Mouse (Mus musculus): ENCODE measurements around the gene Cnmd. TPM values are rescaled to one million over a fixed set of nuclear protein-coding genes. Genes with fewer than 3 reads are reported as not detected.

Cnmd gene
- total RNA-seq (2014; fragmentation: Nextera tagmentation) (not detected in 2 replicates), total RNA-seq (2017) (not detected in 2 replicates)

GRCm38 (mm10) chr14:79662001-79662400 lies at the start of gene Cnmd:
Cnmd (minus strand) TSS chr14:79662170.
- no peak for ATAC-seq (replicated peaks; ENCODE audit: poor library complexity, severe bottlenecking)

- no peak for ATAC-seq (replicated peaks; ENCODE audit: poor library complexity, severe bottlenecking)
These were observed 49.3 kb upstream of the Cnmd start for GRCm38 (mm10) chr14:79711301-79711700.

DNA sequence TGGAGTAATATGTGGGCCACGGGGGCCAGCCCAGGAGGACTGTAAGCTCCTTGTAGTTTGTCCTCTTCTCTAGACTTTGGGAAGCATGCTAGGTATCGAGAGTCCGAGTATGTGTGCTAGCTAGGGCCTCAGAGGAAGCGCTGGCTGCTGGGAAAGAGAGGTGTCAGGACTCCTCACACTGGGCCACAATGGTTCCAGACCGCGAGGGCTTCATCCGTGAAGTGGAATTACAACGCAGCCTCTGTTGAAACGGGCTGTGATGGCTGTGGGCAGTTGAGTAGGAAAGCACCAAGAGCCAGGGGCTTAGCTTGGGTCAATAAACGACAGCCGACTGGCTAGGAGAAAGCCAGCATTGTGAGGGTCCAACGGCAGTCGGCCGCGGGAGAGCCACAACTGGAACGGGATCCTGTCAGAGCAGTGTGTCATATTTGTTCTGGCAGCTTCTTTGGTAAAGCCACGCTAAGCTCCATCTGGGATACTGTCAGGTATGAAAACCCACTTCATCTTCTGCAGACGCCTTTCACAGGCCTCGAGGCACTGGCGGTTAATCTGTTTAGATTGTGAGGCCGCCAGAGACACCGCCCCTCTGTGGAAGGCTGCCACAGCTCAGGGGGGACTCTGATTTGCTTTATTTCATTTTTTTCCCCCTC lies 41.7 kb upstream of the Cnmd start:
- ATAC-seq (replicated peaks; ENCODE audit: poor library complexity, severe bottlenecking), result no peak

DNA sequence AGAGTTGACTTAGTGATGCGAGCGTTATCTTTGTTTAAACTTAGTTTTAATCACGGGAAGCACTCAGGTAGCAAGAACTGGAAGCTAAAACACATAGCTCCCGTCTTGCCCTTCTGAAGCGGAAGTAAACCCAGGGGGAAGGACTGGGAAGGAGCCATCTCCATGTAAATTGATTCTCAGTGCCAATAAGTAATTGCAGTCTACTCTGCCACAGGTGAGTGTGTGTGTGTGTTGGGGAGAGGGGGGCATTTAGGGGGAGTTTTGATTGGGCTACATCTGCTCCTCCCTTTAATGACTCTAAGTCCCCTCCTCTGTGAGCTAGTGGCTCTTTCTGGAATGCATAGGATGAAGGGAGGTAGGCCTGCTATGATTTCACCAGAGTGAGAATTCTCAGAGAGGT lies 39.6 kb upstream of the Cnmd start:
- no peak for ATAC-seq (replicated peaks; ENCODE audit: poor library complexity, severe bottlenecking)

- ATAC-seq (replicated peaks; ENCODE audit: poor library complexity, severe bottlenecking), result no peak
These were observed 39.1 kb upstream of the Cnmd start for GRCm38 (mm10) chr14:79701054-79701453.

DNA sequence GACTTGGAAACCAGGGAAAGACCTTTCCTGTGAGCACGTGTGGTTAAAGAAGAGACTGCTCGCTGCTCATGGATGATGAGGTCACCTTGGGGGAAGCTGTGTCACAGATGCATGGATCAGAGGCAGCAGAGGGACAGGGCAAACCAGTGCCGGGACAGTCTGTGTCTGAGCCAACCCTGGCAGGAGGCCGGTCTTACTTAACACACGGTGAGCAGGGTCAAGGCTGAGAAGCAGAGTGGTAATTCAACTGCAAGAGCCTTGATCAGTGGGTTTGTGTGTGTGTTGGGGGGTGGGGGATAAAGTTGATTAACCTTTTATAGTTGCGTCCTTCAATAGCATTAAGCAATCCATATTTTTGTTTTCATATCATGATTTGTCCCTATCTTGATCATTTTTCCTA lies 37.4 kb upstream of the Cnmd start:
- no peak for ATAC-seq (replicated peaks; ENCODE audit: poor library complexity, severe bottlenecking)

- ATAC-seq (replicated peaks; ENCODE audit: poor library complexity, severe bottlenecking), result no peak
These were observed 28.3 kb upstream of the Cnmd start for GRCm38 (mm10) chr14:79690068-79690844.

GRCm38 (mm10) chr14:79680652-79681051 lies 18.7 kb upstream of the Cnmd start:
- no peak for ATAC-seq (replicated peaks; ENCODE audit: poor library complexity, severe bottlenecking)

DNA sequence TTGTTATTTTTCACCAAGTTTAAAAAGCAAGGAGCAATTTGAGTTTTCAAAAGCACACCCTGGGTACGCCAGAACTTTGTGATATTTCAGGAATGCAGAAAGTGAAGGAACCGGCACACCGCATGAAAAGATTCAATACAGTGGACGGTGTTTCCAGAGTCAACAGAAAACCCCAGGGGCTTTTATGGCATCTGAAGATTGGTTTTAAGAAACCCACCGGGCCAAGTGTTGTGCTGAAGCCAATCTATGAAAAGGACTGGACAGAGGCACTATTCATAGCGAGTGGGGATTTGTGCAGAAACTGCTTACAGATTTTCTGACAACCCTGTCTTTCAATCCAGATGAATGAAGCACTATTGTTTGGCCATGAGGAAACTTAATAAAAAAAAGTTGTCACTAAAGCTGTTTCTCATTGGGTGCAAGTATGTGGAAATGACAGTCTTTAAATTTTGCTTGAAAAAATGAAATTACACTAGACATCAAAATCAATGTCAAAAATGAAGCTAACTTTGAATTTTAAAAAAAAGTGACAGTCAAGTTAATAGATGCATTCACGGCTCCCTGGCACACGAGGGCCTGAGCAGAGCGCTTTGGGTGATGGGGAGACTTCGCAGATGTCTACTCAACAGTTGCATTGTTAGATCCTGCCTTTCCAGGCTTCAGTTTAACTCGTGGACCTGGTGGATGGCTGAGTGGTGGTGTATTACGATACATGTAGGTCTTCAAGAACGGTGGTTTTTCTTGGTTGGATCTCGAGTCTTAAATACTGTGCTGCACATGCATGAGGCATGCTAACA lies 16.1 kb upstream of the Cnmd start:
- ATAC-seq (replicated peaks; ENCODE audit: poor library complexity, severe bottlenecking), result no peak

DNA sequence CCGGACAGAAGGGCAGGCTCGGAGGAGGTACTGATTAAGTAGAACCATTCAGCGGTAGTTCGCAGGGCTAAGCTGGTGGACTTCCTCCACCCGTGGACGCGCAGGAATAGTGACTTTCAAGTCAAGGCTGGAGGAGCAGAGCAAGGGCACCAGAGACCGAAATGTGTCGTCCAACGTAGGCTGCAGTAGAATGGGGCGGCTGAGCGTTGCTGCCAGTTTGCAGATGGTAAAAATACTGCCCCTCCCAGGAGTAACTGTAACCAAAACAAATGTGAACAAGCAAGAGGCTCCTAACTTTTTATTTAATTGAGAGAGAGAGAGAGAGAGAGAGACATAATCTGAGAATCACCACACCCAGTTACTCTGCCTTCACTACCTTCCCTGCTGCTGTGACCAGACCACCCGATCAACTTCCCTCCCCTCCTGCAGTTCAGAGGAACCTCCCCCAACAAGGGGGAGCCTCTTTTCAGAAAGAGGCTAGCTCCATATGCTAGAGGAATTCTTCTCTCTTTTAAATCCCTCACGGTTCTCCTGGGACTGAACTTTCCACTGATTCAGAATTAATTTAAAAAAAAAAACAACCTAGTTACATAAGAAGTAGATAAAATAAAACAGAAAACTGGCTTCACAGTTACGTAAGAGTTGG lies 15.3 kb upstream of the Cnmd start:
- ATAC-seq (replicated peaks; ENCODE audit: poor library complexity, severe bottlenecking), result no peak

DNA sequence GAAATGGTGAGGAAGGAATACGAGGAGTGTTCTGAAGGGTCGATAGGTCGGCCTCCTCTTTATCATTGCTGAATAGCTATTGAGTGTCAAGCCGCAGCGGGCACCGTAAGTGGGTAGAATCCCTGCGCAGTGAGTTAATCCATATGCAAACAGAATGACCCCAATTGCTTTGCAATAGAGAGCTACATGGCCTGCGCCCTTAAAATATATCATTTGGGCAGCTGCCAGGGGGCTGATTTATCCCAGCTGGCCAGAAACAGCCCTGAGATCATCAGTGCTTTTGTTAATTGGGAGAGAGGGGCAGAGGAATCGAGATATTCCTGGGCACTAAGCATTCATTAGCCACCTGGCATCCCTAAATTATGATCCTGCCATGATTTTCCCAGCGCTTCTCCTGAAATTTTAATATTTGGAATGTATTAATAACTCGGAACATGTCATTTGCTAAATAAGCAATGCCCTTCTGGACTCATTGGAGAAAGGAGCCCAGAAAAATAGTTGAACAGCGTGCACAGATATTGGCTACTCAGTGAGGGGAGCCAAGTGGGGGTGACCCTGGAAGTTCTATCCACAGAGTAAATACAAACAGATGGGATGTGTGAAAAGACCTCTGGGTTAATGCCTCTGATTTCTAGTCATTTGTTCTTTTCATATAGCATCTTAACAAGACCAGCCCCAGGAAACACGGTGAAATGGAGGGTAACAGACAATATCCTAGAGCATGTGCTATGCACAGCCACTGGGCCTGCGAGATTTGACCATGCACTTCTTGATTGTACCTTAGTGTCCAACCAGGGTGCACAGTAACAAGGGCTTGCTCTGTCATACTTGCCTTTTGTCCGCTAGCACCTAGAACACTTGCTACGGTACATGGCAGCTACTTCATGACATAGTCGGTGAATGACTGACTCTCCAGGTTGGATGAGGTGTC lies 11.4 kb upstream of the Cnmd start:
- ATAC-seq (replicated peaks; ENCODE audit: poor library complexity, severe bottlenecking), result no peak

DNA sequence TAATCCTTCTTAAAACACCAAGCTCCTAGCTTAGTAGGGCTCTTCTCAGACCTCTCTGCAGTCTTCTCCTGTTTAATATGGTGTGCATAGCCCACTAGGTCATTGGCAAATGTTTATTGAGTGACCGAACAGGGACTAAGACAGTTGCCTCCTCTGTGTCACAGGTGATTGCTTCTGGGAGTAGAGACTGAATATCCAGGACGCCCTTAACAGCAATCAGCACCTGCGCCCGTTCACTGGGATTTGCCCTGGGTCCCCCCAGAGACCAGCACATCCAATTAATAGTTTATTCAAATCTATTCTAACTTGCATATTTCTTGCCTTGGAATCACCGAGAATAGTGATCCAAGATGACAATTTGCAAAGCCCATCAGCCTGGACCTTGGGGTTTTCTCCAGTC lies 10.6 kb upstream of the Cnmd start:
- no peak for ATAC-seq (replicated peaks; ENCODE audit: poor library complexity, severe bottlenecking)

- ATAC-seq (replicated peaks; ENCODE audit: poor library complexity, severe bottlenecking), result no peak; the same call in 1 of the 2 replicates
These were observed 9.0 kb upstream of the Cnmd start for GRCm38 (mm10) chr14:79671008-79671407.

DNA sequence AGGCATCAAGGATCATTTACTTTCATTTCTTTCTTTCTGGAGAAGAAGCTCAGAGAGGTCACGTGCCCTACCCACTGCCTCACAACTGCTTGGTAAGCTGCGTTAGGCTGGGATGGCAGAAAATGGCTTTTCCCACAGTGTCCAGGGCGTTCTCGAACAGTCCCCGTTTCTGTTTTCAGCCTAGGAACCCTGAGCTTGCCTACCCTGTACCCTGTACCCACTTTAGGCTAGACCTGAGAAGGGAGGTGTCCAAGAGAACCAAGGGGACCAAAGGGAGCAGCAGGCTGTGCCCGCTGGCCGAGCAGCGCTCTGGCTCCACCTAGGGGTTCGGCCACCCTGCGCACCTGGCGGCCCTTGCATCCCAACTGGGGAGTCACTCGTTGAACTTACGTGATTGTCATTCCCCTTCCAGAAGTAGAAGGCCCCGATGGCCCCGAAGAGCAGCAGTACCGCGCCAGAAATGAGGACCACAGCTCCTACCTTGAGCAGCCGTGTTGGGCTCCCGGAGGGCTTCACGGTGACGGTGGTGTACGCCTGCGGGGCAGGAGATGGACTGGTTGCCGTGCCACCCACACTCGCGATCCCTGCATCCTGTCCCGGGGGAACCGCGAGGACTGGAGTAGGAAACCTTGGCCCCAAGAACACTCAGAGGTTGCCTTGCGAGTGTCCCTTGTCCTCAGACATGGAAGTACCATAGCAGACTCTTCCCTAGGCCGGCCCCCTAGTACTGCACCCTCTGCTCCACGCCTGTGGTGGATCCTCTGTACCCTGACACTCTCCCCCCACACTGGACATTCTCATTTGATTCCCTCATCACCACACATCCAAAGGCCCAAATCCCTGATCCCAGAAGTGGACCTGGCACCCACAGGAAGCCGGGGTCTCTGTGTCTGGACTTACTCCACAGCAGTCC lies 709 bp downstream of the Cnmd start:
- peak; percentile 97 for ATAC-seq (replicated peaks; ENCODE audit: poor library complexity, severe bottlenecking)

GRCm38 (mm10) chr14:79660467-79660866 lies 1.5 kb downstream of the Cnmd start:
- ATAC-seq (replicated peaks; ENCODE audit: poor library complexity, severe bottlenecking), result no peak

- no peak for ATAC-seq (replicated peaks; ENCODE audit: poor library complexity, severe bottlenecking)
These were observed 3.0 kb downstream of the Cnmd start for GRCm38 (mm10) chr14:79658748-79659508.

DNA sequence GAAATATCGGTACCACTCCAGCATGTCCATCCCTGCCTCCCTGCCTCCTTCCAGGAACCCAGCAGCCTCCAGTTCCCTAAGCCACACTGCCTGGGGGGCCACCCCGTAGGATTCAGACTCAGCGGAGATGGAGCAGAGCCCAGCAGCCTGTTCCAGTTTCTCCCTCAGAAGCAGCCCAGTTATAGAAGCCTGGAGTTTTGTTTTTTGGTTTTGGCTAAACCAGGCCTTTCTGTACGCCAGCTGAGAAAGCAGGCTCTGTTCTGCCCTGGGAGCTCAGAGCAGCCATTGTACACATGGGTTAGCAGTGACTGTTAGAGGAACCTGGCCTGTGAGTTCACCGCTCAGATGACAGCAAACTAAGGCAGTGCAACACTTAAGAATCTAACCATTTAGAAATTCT lies 3.7 kb downstream of the Cnmd start:
- ATAC-seq (replicated peaks; ENCODE audit: poor library complexity, severe bottlenecking), result no peak

DNA sequence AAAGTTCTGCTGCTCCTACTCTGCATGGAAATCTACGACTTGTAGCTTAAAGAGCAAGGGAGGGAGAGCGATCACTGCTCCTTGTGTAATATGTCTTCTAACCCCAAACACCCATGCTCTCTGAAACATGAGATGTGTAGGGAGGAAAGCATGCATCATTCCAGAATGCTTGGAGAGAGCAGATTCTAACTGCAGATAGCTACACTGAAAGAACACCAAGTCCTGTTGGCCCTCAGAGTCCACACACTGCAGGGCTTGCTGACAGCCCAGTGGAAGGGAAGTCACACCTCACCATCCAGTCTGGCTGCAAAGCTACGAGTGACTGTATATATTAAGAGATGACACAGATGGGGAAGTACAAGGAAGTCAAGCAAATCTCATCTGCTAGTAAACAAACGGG lies 9.3 kb downstream of the Cnmd start:
- no peak for ATAC-seq (replicated peaks; ENCODE audit: poor library complexity, severe bottlenecking)
